In genomic region chr5:136083669-136084107, GRCm38 (mm10) we compare ENCODE assay signal across 8 mouse cellular contexts. TPM values are rescaled to one million over a fixed set of nuclear protein-coding genes. Genes with fewer than 3 reads are reported as not detected.
DNase-seq lines count a peak whose midpoint lies in the region; ATAC-seq lines count a peak whose summit lies in the region.

Rasa4 (plus strand) TSS chr5:136083916.

- peaks cover 47% of the 10 kb centered on the region for H3K79me2 ChIP-seq in macrophage (ENCODE audit: inconsistent target)

- ATAC-seq in hindbrain, embryonic 16.5 days, result peak; percentile 97

- no peaks in the 10 kb centered on the region for H3K9me3 ChIP-seq in hindbrain, embryonic 16.5 days (ENCODE audit: control insufficient read depth, low read length)

- no peaks in the 10 kb centered on the region for H3K36me3 ChIP-seq in hindbrain, embryonic 16.5 days (ENCODE audit: control insufficient read depth, insufficient read depth, low read length)
- H3K36me3 ChIP-seq in macrophage (ENCODE audit: inconsistent target), result peaks cover 6% of the 10 kb centered on the region

- WGBS in hindbrain, embryonic 16.5 days, result 0% methylated on average over 24 of the region's 28 CpGs
- WGBS in macrophage (ENCODE audit: missing documents), result 0% methylated on average over 26 of the region's 28 CpGs

- peaks cover 16% of the 10 kb centered on the region for H3K4me1 ChIP-seq in hindbrain, embryonic 16.5 days (ENCODE audit: control insufficient read depth, insufficient read depth, low read depth, low read length)

- H3K9ac ChIP-seq in hindbrain, embryonic 16.5 days (ENCODE audit: low read depth, low read length), result peak within 1 kb of the TSS; percentile 77

- peak within 1 kb of the TSS; percentile 93 for H3K4me2 ChIP-seq in hindbrain, embryonic 16.5 days (ENCODE audit: low read length)

- DNase-seq in T-cell, adult 2 months (ENCODE audit: low spot score), result peak; percentile 93
- DNase-seq in cerebellum, postnatal 36 days, result peak; percentile 89 to 94
- DNase-seq in gastrocnemius, adult 18-20 months (ENCODE audit: low spot score), result peak; percentile 96
- peak; percentile 88 to 93 for DNase-seq in left cerebral cortex, adult 18-20 months (ENCODE audit: low spot score in 2 of 2)
- peak; percentile 96 for DNase-seq in right cerebral cortex, adult 18-20 months
- DNase-seq in urinary bladder, postnatal 10 days (ENCODE audit: low spot score), result peak; percentile 57

- no peaks in the 10 kb centered on the region for H3K27me3 ChIP-seq in hindbrain, embryonic 16.5 days (replicated peaks; ENCODE audit: control insufficient read depth, insufficient read depth, low read length)

- peak within 1 kb of the TSS; percentile 74 for H3K4me3 ChIP-seq in hindbrain, embryonic 16.5 days (ENCODE audit: low read length)
- H3K4me3 ChIP-seq in macrophage (ENCODE audit: inconsistent target), result peak within 1 kb of the TSS; percentile 98

- H3K27ac ChIP-seq in hindbrain, embryonic 16.5 days (ENCODE audit: low read depth, low read length), result peak within 1 kb of the TSS; percentile 56; the same call in 1 of the 2 replicates
- H3K27ac ChIP-seq in macrophage, result peak within 1 kb of the TSS; percentile 91

RNA-seq across cellular contexts. Expression of gene Rasa4, which starts in this region (rescaled TPM):
- total RNA-seq in gastrocnemius, adult 18-20 months (2021), result 10 to 100 TPM; 32.3 to 34.8 TPM
- 22.2 and 25.0 TPM in 2 replicates for polyA plus RNA-seq in hindbrain, embryonic 16.5 days (2015; fragmentation: Nextera tagmentation; extraction: Ambion mirVana)
- total RNA-seq in left cerebral cortex, adult 18-20 months (2021), result 10 to 100 TPM in 1 of 2 experiments, 1 to 10 TPM in 1; 4.8 to 10.3 TPM
- total RNA-seq in macrophage (2018; cell fraction: chromatin; rRNA removed), result 1,000 to 10,000 TPM in 17 of 26 experiments, 100 to 1,000 TPM in 9; 637 to 2,788 (median 1,448) TPM
- total RNA-seq in macrophage (2018; cell fraction: cytosol; rRNA removed), result 100 to 1,000 TPM in 24 of 26 experiments, 10 to 100 TPM in 2; 98.6 to 294 (median 162) TPM
- total RNA-seq in macrophage (2018; cell fraction: nucleus; rRNA removed), result 1,000 to 10,000 TPM in 3 of 26 experiments, 100 to 1,000 TPM in 23; 233 to 2,281 (median 710) TPM
- polyA plus RNA-seq in macrophage (2018), result 51.3 to 186 TPM (median 61.5 TPM) in 3 replicates

Comparison
In these comparisons a context has a peak if more than half of its experiments do, and no peak if none do; other contexts are left out.
1. Peak in every context shown above with its lines: DNase-seq, ATAC-seq, H3K4me3 ChIP-seq and H3K27ac ChIP-seq.